Mouse (Mus musculus): ENCODE results near the gene Crip2. TPM values are rescaled to one million over a fixed set of nuclear protein-coding genes. Genes with fewer than 3 reads are reported as not detected.

Crip2 gene
- total RNA-seq, 4 experiments from 2014 or later, result 46.7 to 65.5 (median 58.4) TPM

DNA sequence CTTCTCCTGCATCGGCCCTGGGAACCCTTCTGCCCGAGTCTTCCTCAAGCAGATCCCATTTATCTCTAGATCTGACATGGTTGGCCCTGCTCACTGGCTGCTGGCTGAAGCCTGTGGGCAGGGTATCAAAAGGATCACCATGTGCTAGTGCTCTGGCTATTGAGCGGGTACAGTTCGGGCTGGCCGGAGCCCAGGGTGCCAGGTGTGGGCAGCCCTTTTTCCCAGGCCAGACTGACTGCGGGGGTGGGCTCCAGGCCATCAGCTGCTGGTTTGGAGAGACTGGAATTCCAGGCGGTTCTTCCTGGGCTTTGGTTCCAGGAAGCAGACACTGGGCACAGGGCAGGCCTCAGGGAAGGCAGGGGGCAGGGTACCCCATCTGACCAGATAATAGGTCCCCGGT, 7.4 kb downstream of the Crip2 start:
- DNase-seq, result no peak

DNA sequence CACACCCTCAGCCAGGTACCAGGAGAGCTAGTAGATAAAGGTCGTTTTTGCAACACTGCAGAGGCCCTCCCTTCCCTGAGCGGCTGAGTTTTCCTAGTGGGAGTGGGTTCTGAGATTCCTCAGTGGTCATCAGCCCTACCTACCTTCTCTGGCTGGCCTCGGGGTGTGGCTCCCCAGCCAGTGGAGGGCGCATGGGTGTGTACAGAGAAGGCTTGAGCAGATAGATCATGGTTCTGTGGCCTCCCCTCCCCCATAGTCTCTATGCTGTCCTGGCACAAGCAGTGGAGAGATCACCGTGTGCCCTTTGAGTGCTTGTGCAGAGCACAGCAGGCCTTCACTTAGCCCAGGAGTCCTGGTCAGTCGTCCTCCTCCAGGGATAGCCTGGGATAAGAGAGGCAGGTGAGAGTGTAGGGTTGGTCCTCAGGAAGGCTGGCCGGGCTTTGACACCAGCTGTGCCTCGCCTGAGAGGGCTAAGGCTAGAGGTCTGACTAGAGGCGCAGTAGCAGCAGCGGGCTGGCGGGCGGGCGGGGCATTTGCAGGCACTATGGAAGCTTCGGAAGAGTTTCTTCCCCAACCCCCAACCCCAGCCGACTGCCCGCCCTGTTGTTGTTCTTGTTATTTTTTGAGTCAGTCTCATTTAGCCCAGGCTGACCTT, 8.5 kb downstream of the Crip2 start:
- no peak for DNase-seq

DNA sequence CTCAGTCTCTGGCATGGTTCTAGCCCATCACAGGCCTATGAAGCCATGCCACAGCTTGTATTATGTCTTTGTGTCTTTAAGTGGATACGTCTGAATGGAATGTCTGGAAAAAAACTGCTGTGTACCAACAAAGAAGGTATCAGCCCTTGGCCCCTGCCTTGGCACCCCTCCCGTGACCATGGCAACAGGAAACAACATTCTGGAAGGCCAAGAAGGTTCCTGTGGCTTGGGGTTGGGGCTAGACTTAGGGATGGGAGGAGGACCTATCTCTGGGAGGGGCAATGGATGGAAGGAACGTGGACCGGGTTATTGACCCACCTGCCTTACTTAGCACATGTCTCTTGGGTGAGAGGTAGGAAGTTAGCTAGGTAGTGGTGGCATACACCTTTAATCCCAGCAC, 9.3 kb downstream of the Crip2 start:
- DNase-seq, result no peak

DNA sequence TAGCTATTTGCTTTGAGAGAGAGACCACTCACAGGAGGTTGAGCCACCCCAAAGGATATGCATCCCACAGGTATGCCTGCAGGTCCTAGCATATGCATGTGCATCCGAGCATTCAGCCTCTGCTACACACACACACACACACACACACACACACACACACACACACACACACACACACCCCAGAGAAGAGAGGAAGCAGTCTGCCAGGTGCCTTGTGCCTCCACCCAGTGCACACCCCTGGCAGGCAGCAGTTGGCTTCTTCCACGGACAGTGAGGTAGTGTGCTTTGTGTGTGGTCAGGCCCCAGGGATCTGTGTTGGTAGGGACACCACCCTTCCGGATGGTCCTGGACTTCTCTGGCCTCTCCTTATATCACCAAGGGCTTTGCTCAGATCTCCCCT, 9.9 kb downstream of the Crip2 start:
- DNase-seq, result no peak

DNA sequence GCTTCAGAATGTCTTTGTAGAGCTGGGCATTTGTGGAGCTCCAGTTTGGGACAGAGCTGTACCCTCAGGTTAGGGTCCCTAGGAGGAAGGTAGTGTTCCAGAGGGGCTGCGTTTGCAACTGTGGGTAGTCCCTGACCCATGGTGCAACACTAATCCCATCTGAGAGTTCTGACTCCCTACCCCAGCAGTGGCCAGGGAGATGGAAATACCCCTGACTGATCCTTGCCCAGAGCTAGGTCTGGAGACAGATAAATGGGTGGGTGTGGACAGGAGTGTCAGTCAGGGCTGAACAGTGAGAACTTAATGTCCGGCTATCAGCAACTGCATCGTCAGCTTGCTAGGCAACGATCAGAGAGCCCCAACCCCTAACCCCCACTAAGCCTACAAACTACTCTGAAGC, 10.6 kb downstream of the Crip2 start:
- no peak for DNase-seq

DNA sequence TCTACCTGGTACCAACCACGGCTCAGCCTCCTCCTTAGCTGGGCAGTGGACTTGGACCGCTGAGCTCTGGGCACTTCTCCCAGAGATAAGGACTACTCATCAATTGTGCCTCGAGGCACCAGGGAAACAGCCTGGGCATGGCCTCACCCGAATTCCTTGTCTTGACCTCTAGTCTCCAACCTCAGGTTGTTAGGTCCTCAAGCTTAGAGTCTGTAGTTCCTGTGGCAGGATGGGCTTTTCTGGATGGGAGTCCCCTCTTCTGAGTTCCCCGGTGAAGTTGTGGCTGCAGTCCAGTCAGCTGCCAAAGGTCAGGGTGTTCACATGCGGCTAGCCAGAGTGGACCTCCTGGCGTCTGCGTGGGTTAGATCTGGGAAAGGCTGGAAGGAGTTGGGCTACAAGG, 11.0 kb downstream of the Crip2 start:
- DNase-seq, result no peak

DNA sequence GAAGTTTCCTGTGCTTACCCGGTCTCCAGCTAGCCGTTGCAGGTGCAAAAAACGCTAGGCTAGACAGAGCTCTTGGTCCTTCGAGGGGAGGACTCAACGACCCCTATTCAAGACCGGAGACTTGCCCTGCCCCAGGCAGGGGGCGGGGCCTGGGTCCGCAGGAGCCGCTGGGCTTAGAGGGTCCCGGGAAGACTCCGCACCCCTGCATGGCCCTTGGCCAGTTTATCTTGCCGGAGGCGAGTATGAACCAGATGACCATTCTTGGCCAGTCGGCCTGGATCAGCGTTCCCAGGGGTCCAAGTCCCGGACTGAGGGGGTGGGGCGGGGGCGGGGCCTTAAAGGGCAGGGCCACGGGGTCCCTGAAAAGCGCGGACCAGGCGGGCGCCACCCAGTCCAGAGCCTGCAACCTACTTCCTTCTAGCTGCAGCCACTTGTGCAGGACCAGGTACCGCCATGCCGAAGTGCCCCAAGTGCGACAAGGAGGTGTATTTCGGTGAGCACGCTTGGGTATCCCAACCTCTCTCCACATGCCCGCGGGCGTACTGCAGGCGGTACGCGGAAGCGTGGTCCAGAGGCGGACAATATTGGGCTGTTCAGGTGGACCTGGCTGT, 11.7 kb downstream of the Crip2 start:
- no peak for DNase-seq

DNA sequence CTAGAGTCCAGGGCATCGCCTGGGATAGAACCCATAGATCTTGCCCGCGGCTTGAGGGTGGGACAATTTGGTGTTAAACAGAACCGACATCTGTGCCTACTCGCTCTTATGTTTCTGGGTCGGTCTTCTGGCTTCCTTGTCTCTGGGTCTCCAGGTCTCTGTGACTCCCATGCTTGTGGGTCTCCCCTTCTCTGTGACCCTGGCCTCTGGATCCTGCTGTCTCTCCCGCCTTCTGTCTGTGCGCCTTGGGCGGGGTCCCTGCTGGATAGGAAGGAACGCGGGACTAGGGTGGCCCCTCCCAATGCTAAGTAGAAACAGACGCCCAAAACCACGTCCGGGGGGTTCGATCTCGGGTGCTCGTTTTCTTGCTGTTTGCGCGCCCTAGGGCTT, 12.2 kb downstream of the Crip2 start:
- no peak for DNase-seq

DNA sequence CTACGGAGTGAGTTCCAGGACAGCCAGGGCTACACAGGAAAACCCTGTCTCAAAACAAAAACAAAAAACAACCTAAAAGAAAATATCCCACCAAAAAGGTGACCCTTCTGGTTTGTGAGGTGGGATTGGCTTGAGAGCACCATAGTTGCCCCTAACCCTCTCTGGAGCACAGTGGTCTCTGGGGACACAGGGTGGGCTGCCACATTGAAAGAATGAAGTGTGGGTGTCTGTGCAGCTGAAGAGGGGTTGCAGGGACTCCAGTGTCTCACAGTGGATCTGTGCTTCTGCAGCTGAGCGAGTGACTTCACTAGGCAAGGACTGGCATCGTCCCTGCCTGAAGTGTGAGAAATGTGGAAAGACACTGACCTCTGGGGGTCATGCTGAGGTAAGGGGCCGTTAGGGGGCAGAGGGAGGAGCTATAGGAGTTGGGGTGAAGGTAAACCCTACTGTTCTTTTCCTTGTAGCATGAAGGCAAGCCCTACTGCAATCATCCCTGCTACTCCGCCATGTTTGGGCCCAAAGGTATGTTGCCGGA, 13.0 kb downstream of the Crip2 start:
- no peak for DNase-seq

DNA sequence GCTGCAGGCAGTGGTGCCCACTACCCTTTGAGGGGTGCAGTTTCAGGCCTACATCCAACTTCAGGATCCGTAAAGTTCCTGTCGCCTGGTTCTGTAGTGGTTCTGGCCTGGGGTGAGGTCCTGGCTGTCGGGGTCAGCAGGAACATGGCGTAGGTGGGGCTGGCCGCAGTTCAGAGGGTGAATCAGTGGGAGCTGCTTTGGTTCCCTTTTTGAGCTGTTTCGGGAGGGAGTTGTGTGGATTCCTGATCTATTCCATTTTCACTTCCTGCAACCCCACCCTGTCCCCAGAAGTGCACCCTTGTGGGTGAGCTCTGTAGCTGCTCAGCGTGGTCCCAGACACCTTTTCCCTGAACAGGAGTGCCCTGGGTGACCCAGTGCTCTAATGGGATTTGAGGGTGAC, 13.9 kb downstream of the Crip2 start:
- DNase-seq, result no peak

DNA sequence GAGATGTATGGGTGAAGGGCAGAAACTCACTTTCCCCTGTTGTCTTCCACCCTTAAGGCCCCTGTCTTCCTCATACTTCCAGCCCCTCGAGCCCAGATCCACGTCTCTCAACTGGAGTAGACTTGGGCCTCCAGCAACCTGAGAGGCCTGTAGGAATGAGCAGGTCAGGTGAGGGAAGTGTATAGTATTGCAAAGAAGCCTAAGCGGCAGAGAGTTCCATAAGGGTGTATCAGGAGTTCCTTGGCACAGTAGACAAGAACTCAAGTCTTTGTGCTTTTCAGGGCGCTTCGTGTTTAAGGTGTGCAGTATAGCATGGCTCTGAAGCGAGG, 14.7 kb downstream of the Crip2 start:
- DNase-seq, result no peak

DNA sequence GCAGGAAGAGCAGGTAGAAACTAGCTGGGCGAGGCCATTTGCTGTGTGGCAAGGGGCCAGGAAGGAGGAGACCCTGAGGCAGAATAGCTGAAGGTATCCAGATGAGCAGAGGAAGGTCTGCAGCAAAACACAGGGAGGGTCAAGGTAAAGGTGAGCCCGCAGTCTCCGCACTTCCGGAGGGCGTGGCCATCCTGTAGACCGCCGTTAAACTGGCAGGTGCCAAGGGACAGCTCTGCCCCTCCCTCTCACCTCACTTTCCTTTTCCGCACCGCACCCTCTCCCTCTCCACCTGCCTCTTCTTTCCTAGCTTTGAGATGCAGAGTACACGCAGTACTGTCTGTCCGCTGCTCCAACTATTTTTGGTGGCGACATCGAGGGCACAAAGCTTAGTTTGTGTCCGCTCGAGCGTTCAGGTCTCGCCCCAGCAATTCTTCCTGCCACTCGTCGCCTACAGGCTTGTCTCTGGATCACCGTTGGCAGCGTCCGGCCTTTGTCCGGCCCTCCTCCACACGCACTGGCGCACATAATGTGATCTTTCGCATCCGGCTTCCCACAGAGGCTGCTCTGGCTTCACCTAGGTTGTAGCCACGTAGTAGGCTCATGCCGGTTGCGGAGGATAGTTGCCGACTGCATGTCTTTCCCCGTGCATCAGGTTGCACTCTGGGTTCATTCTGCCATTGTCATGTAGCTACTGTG, 15.2 kb downstream of the Crip2 start:
- DNase-seq, result peak; percentile 52

DNA sequence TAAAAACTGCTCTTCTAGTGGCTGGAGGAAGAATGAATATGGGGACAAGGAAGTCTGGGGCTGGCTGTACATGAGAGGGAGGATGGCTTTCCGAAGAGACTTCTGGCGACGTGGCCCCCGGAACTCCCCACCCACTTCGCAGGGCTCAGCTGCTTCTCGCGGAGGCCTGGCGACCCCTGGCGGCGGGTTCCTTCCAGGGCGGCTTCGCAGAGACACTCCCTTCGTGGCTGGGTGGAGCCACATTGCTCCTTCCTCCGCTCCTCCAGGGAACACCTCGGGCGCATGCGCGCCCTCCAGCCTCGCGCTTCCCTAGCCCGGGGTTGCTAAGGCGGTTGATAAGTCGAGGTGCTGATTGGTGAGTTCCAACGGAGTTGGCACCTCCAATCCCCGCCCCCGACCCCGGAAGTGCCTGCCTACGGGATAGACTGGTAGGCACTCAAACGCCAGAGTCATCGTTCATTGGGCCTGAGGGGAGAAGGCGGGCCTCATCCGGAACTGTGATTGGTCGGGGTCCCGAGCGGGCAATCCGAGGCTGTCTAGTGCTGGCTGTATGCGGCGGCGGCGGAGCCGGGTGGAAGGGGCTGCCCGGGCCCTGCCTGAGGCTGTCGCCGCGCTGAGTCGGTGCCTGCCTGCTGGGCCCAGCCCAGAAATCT, 16.0 kb downstream of the Crip2 start, which contains the start of gene Tedc1:
Gene Tedc1 (plus strand): TSS at position 535 of the 653 bp plus-strand sequence.
- DNase-seq, result peak; percentile 99

DNA sequence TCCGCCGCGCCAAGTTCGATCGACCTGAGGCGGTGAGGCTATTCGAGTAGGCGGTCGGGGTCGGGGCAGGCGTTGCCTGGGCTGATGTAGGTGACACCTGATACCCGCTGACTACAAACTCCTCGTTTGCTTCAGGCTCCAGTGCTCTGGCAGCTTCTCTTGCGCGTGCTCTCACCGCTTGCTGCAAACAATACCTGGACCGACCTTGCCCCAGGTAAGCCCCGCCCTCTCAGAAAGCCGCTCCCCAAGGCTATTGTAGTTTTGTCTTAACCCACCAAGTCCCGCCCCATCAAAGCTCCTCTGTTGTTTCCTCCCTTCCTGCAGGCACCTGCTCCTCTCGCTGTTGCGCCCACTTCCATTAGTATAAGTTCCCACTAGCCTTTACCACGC, 16.5 kb downstream of the Crip2 start:
- no peak for DNase-seq

DNA sequence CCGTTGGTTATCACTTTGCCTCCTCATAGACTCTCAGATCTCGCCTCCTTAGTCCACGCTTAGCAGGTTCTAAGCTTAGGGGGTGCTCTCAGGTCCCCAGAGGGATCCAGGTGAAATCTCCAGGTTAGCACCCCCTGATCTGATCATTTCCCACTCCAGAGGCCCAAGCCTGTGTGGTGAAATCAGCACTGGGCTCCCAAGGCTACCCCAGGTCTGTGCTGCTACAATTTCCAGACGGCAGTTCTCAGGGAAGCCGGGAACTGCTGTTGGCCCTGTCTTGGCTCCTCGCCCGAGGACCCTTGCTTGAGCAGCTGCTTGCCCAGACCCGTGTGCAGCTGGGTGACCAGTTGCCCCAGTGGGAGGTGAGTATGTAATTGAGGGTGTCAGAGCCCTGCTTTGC, 17.0 kb downstream of the Crip2 start:
- DNase-seq, result no peak

DNA sequence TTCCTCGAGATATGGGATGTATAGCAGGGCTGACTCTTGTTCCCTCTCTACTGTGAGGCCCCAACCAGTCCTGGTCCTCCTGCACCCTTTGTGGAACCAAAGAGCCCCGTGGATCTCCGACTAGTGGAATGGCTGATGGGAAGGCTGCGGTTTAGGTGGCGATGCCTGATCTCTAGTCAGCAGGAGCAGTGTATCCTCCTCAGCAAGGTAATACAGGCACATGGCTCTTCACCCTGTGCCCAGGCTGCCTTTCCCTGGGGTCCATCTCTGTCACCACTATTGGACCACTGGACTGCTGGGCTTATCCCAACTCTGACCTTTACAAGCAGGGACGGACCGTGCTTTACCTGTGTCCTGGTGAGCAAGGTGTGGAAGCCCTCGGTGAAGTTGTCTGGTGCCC, 17.5 kb downstream of the Crip2 start:
- DNase-seq, result no peak

DNA sequence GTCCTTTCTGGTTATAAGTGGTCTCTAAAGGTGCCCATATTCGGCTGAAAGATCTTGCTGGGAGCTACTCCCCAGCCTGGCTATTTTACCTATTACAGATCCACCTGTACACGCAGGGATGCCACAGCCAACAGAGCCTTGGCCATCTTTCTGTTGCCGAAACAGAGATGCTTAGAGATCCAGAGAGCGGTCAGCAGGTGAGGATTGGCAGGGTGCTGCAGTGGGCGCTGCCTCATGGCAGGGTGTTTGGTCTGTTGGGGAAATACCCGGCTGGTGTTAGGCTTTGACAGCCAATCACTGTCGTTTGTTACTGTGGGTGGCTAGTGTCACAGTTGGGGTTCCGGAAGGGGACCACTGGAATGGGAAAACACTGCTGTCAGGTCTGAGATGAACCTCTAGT, 17.9 kb downstream of the Crip2 start:
- no peak for DNase-seq

DNA sequence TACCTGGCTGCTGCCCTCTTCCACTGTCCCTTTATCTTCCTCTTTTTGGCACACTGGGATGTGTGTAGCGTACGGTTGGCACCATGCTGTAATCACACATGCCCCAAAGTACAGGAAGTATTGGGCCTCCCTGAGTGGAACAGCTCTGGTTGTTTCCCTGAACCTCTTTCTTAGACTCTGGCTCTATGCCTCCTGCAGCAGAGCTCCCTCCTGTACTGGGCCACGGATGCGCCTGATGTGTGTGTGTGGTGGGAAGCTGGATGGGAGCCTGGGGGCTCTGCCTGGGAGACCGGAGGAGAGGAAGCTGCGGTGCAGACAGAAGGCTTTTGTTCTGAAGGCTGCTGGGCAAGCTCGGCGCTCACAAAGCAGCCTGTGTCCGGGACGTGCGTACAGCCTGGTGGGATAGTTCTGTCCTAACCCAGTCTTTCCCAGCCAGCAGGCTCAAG, 23.5 kb downstream of the Crip2 start:
- no peak for DNase-seq

DNA sequence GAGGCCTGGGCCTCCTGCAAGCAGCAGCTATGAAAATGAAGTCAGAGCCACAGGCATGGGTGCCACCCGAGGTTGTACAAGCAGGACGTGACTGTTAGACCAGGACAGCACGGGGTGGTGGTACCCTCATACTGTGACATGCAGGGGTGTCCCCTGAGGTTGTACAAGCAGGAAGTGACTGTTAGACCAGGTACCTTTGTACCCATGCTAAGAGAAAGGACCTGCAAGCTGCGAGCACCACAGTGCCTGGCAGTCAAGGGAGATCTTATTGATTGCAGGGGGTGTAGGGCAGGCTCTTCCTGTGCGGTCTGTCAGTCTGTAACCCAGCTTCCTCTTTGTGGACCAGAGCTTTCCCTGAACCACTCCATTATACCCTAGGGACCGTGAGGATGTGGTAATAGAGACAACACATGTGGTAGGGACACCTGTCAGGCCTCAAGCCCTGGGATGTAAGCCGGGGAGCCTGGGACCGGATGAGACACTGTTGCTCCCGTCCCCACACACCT, 28.0 kb downstream of the Crip2 start:
- DNase-seq, result no peak

DNA sequence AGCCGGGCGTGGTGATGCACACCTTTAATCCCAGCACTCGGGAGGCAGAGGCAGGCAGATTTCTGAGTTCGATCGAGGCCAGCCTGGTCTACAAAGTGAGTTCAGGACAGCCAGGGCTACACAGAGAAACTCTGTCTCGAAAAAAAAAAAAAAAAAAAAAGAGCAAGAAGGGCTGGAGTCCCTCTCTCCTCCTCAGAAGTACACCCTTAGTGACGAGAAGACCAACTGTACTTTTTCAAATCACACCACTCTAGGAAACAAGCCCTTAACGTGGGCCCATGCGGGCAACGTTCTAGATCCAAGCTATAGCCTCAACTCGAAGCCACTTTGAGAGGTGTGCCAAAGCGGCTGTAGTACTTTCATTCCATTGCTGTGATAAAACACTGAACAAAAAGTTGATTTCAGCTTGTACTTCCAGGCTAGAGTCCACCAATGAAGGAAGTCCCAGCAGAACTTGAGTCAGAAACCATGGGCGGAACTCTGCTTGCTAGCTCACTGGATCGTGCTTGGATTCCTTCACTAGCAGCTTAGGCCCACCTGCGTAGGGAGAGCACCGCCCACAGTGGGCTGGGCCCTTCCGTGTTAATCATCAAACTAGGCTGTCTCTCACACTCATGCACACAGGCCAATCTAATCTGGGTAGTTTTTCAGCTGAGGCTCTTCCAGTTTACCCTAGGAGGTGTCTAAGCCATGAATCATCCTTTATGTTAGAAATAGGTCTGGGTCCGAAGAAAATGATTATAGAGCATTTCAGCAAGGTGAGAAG, 37.1 kb downstream of the Crip2 start:
- DNase-seq, result no peak

DNA sequence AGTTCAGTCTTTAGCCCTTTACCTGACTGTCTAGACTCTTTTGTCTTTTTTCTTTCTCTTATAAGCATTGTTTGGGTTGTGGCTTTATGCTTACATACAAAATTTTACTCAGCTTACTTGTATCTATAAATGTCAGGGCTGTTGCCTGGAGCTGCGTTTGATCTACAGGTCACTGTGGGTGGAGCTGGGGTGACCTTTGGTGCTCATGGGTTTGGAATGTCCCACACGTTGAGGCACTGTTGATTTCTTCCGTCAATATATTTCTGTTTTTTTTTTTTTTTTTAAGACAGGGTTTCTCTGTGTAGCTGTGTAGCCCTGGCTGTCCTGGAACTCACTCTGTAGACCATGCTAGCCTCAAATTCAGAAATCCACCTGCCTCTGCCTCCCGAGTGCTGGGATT, 41.0 kb downstream of the Crip2 start:
- DNase-seq, result no peak

DNA sequence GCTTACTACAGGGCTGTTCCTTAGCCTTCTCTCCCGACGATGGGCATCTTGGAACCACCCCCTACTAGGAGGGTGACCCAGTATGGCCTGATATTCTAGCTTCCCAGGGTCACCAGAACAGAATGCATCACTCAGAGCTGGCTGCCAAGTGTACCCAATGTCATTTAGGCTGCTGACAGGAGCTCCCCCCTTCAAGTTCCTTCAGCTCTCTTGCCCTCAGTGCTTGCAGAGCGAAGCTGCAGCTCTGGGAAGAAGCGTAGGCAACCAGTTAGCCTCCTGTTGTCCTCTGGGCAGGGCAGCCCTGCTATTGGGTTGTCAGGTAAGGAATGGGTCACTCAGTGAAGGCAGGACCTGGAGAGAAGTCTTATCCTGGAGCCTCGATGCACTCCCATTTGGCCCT, 44.9 kb downstream of the Crip2 start:
- DNase-seq, result no peak

All from adrenal gland, adult 8-10 months (tissue).